Mouse (Mus musculus) cerebellum, postnatal 4 days (tissue): ENCODE measurements around the gene Slc13a2.
A peak's percentile ranks its signal among the peaks of the same experiment; 100 is the strongest.

Source experiments
- DNase-seq, 2 experiments: peaks; one replicate each; pipeline ENCODE4 v3.0.0; 2022; ENCODE audit warnings: low spot score in 2 of 2, mixed read lengths in 1 of 2

The Slc13a2 gene

GRCm38 (mm10) chr11:78392728-78393127 is 29.3 kb downstream of the Slc13a2 start:
- no peak for DNase-seq

GRCm38 (mm10) chr11:78386508-78387043 is 35.4 kb downstream of the Slc13a2 start, which contains the start of gene Foxn1:
Gene Foxn1 (minus strand): TSS chr11:78386558.
- no peak for DNase-seq

GRCm38 (mm10) chr11:78385776-78386175 is 36.2 kb downstream of the Slc13a2 start:
- no peak for DNase-seq

DNA sequence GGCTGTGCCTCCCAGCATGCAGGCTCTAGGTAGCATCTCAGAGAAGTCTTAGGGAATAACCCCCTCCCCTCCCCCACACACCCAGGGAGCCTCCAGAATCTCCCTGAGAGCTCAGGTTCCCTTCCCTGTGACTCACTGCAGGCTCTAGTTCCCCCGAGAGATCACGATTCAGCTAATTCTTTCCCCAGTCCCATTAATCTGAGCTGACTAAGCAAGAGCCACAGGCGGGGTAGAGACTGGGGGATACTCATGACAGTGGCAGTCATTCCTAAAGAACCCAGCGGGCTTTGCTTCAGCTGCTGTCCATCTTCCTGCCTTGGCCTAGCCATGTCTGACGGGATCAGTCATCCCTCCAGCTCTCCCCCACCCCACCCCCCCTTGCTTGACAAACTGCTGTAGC is 39.3 kb downstream of the Slc13a2 start:
- DNase-seq, result no peak

DNA sequence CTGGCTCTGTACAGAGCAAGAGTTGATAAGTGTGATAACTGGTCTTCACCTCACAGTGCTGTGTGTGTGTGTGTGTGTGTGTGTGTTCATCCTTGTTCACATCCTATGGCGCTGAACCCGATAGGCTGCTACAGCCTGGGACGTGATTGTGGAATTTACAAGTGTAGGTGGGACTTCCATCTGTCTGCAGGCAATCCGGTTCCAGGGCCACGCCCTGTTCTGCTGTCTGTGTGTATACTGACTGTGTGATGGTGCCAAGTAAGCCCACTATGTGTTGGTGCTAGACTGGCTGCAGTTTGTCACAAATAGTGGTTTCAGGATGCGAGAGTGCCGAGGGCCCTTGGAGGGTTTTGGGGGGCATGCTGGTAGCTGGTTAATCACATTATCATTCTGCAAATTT is 39.7 kb downstream of the Slc13a2 start:
- DNase-seq, result no peak

GRCm38 (mm10) chr11:78380996-78381395 is 41.0 kb downstream of the Slc13a2 start:
- DNase-seq, result no peak

DNA sequence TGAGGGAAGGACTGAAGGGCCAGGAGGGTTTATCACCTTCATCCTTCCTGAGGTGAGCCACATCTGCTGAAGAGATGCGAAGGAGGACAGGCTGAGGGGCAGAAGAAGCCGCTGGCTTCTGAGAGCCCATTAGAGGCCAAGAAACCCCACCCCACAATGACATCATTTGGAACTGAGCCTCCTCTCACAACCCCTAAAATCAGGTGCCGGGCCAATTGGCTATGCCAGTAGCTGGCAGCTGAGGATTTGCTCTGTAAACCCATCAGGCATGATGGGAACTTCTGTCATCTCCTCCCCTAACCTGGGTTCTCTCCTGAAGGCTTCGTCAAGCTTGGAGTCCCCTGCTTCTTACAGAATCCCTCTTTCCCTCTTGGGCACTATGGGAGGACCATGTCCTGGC is 41.7 kb downstream of the Slc13a2 start:
- peak in 1 of 2 experiments; percentile 21 for DNase-seq

- DNase-seq, result no peak
Measured at GRCm38 (mm10) chr11:78377549-78378159, 44.4 kb downstream of the Slc13a2 start.

- DNase-seq, result no peak
Measured at GRCm38 (mm10) chr11:78374147-78374546, 47.9 kb downstream of the Slc13a2 start.

DNA sequence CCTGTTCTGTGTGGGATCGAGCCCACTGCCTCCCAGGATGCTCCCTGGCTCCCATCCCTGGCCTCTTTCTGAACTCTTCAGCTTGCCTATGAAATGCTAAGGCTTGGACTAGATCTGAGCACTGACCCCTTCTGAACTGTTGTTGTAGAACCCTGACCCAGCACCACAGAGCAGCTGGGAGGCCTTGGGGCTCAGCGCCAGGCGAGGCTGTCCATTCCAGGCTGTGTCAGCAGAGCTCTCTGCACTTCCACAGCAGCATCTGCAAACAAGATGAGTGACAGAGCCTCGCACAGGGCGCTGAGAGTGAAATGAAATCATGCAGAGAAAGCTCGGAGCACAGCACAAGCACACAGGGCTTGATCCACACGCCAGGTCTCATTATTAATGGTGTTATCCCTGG is 49.4 kb downstream of the Slc13a2 start:
- no peak for DNase-seq

GRCm38 (mm10) chr11:78372166-78372565 is 49.9 kb downstream of the Slc13a2 start:
- no peak for DNase-seq

DNA sequence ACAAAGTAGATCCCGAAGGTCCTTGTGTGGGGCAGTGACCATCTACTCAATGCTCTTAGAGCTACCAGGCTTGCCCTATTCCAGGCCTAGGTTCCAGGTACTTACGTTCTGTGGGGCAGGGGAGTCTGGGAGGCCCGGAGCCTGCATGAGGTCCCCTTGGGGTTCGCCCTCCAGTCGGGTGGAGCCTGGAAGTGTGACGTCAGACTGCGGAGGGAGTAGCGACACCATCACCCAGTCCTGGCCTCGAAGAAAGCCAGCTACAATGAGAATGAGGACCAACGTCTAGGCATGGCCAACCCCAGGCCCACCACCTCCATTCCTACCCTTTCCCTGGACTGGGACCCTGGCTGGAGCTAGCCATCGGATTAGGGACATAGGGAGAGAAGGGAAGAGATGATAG is 50.3 kb downstream of the Slc13a2 start:
- no peak for DNase-seq

GRCm38 (mm10) chr11:78370389-78370788 is 51.6 kb downstream of the Slc13a2 start:
- no peak for DNase-seq

GRCm38 (mm10) chr11:78367456-78368225 is 54.4 kb downstream of the Slc13a2 start:
- DNase-seq, result no peak

DNA sequence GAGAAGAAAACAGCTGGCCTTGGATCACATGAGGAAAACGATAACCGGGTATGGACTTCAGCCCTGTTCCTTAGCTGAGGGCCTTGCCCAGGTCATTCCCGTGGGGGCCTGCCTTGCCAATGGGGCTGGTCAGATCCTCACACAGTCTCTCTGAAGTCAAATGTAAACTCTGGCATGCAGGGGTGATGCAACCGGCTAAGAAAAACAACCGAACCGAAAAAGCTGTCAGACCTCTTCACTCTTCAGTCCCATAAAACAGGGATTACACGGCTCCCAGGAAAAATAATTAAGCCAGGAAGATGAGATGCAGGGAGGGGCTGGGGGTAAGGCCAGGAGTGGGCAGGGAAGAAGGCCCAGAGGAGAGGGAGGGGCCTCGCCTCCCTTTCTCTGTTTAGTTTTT is 57.9 kb downstream of the Slc13a2 start:
- DNase-seq, result no peak

DNA sequence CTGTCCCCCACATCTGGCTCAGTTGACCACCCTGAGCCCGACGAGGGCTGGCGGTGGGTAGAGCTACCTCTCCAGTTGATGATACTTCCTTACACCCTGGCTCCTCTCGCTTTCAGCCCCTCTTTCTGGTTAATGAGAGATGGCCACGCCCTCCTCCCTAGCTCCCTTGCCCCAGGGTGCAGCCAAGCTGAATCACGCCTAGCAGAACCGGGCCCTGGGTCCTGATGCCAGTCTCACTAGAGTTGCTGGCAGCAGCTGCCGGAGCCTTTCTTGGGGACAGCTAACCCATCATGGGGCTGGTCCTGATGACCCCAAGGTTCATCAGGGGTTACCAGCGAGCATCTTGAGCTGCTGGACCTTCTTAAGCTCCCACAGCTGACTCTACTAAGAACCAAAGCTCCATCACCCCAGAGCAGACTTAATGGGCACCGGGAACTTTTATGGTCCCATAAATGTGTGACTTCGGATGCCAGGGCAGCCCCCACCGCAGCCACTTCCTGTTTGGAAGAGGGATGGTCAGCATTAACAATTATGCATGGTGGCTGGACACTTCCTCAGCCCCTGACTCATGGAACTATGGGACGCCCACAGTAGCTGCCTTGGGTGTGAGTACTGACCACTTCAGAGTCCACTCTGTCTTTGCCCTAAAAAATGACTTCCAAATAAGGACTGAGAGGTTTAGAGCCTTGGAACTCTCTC is 58.6 kb downstream of the Slc13a2 start:
- DNase-seq, result no peak

- DNase-seq, result no peak
Measured at GRCm38 (mm10) chr11:78360789-78361131, 61.3 kb downstream of the Slc13a2 start.

DNA sequence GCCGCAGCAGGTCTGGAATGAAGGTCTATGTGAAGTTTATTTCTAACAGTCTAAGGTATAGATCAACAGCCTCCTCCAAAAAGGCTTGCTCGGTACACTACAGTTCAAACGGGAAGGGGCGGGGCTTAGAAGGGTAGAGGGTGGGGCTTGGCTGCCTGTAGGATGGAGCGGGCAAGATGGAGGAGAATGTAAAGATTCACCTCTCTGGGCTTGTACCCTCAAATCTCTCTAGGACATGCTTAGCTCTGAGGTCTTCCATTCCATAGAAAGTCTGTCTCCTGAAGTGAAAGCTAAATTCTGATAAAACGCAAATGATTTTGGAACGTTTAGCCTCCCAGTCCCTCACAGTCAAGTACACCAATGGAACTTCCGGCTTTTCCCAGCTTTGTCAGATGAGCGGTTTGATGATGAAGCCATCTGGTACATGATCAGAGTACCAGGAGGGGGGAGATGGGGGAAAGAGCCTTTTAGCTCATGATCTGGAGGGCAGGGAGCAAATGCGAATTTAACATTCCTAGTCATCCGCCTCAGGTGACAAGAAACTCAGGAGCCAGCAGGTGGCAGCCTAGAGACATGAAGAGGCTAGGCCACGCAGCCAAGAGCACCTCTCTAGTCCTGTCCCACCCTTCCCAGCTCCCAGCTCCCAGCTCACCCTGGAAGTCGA is 61.8 kb downstream of the Slc13a2 start:
- peak in 1 of 2 experiments; percentile 74 for DNase-seq

GRCm38 (mm10) chr11:78358330-78359007 is 63.5 kb downstream of the Slc13a2 start:
- peak in 1 of 2 experiments; percentile 46 for DNase-seq

DNA sequence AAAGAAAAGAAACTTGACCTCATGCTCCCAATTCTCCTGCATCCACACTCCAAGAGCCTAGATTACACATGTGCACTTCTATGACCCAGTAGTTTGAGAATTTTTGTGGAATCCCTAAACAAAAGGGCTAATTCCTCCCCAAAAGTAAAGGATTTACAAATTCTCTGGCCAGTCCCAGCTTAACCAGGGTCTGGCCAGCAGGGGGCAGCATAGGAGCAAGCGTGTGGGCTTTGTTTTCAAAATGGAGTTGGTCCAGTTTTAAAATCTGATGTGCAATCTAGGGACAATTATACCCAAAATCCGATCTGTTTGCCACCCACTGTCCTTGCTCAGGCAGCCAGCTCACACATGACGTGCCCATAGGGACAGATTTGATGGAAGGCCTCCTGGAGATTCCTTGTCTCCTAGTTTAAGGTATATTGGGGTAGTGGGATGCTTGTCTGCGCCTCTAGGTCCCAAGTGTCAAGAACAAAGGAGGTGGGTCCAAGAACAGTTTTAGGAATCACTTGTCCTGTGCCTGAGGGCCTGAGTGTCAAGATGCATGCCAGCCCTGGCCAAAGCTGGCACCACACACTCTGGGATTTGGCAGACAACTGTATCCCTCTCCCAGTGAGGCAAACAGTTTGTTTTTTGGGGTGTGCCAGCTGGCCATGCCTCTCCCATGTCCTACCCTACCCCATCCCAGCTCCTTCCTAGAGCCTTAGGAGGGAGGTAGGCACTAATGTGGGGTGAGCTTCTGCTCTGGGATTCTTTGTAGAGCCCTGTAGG is 66.4 kb downstream of the Slc13a2 start:
- peak; percentile 58 to 75 for DNase-seq

DNA sequence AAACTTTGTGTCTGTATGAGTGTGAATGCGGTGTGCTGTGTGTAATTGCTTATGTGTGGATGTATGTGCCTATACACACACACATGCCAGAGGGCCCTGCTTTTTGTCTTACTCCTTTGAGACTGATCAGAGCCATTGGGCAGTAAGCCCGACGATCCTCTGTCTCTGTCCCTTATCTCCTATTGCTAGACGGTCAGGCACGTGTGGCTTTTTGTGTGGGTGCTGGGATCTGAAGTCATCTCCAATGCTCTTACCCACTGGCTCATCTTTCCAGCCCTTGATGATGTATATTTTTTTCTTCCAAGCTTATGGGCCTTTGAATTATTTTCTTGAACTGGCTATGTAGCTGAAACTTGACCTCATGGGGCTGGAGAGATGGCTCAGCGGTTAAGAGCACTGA is 67.1 kb downstream of the Slc13a2 start:
- no peak for DNase-seq
